Mouse (Mus musculus): ENCODE measurements around the gene Ankrd54. TPM values are rescaled to one million over a fixed set of nuclear protein-coding genes. Genes with fewer than 3 reads are reported as not detected.

Ankrd54 gene
- polyA plus RNA-seq, 2 experiments, result 37.7 to 39.9 TPM

GRCm38 (mm10) chr15:79108421-79109320 lies 46.0 kb upstream of the Ankrd54 start, which contains the start of gene Micall1:
Micall1 (plus strand) TSS chr15:79108898.
- peaks cover 7 to 25% of the 10 kb centered on the region in 2 experiments for H3K4me1 ChIP-seq (replicated peaks; ENCODE audit: control insufficient read depth in 2 of 2, insufficient read depth in 2 of 2, low read length in 1 of 2)
- peak within 1 kb of the TSS; percentile 63 to 67 for H3K4me3 ChIP-seq (ENCODE audit: insufficient read depth in 1 of 2, low read depth in 2 of 2, low read length in 2 of 2)
- H3K36me3 ChIP-seq (replicated peaks; ENCODE audit: control insufficient read depth, insufficient read depth, low read depth), result no peaks in the 10 kb centered on the region
- H3K4me2 ChIP-seq (ENCODE audit: low read depth), result peak within 1 kb of the TSS; percentile 92
- under 1% methylated on average over 68 of the region's 85 CpGs for WGBS (ENCODE audit: insufficient replicate concordance)
- ATAC-seq (ENCODE audit: insufficient read depth), result peak; percentile 75
- peak in 2 of 3 experiments; percentile 34 to 38 for DNase-seq (ENCODE audit: low read depth in 3 of 3, low spot score in 3 of 3)
- TF ChIP-seq CTCF (IDR thresholded peaks at IDR 0.05; ENCODE audit: low read depth), result no peak
- TF ChIP-seq EP300 (IDR thresholded peaks at IDR 0.05; ENCODE audit: low read depth), result no peak
- H3K27me3 ChIP-seq (ENCODE audit: control insufficient read depth, insufficient read depth, low read length), result peaks cover 2% of the 10 kb centered on the region; the same call in 1 of the 2 replicates
- H3K27ac ChIP-seq, result no peak within 1 kb of the TSS
- H3K9me3 ChIP-seq (ENCODE audit: control insufficient read depth, low read length), result no peaks in the 10 kb centered on the region
- H3K9ac ChIP-seq (replicated peaks), result peak within 1 kb of the TSS; percentile 64

GRCm38 (mm10) chr15:79107966-79108365 lies 45.3 kb upstream of the Ankrd54 start:
- WGBS (ENCODE audit: insufficient replicate concordance), result 45% methylated on average over 7 of the region's 7 CpGs
- peaks cover 2% of the 10 kb centered on the region; the same call in 1 of the 2 replicates for H3K27me3 ChIP-seq (ENCODE audit: control insufficient read depth, insufficient read depth, low read length)
- peaks cover 7 to 25% of the 10 kb centered on the region in 2 experiments for H3K4me1 ChIP-seq (replicated peaks; ENCODE audit: control insufficient read depth in 2 of 2, insufficient read depth in 2 of 2, low read length in 1 of 2)
- H3K4me3 ChIP-seq (ENCODE audit: insufficient read depth in 1 of 2, low read depth in 2 of 2, low read length in 2 of 2), result peak overlapping the region in 1 of 2 experiments; percentile 63; a peak in 1 of 4 replicates
- peak overlapping the region; percentile 92; the same call in 1 of the 2 replicates for H3K4me2 ChIP-seq (ENCODE audit: low read depth)
- no peaks in the 10 kb centered on the region for H3K36me3 ChIP-seq (replicated peaks; ENCODE audit: control insufficient read depth, insufficient read depth, low read depth)
- no peak for ATAC-seq (ENCODE audit: insufficient read depth)
- no peaks in the 10 kb centered on the region for H3K9me3 ChIP-seq (ENCODE audit: control insufficient read depth, low read length)
- H3K27ac ChIP-seq, result no peak overlapping the region
- TF ChIP-seq EP300 (IDR thresholded peaks at IDR 0.05; ENCODE audit: low read depth) (no peak), CTCF (IDR thresholded peaks at IDR 0.05; ENCODE audit: low read depth) (no peak)
- no peak overlapping the region for H3K9ac ChIP-seq (replicated peaks)
- no peak for DNase-seq (ENCODE audit: low read depth in 3 of 3, low spot score in 3 of 3)

GRCm38 (mm10) chr15:79105804-79106203 lies 43.1 kb upstream of the Ankrd54 start:
- ATAC-seq (ENCODE audit: insufficient read depth) (peak; percentile 72), DNase-seq (ENCODE audit: low read depth in 3 of 3, low spot score in 3 of 3) (peak; percentile 52 to 64 (median 54))
- Histone ChIP-seq H3K9ac (replicated peaks) (no peak overlapping the region), H3K4me1 (replicated peaks; ENCODE audit: control insufficient read depth in 2 of 2, insufficient read depth in 2 of 2, low read length in 1 of 2) (peaks cover 7 to 25% of the 10 kb centered on the region in 2 experiments), H3K27ac (no peak overlapping the region), H3K27me3 (ENCODE audit: control insufficient read depth, insufficient read depth, low read length) (peaks cover 2% of the 10 kb centered on the region; the same call in 1 of the 2 replicates), H3K4me3 (ENCODE audit: insufficient read depth in 1 of 2, low read depth in 2 of 2, low read length in 2 of 2) (no peak overlapping the region), H3K36me3 (replicated peaks; ENCODE audit: control insufficient read depth, insufficient read depth, low read depth) (no peaks in the 10 kb centered on the region), H3K9me3 (ENCODE audit: control insufficient read depth, low read length) (no peaks in the 10 kb centered on the region), H3K4me2 (ENCODE audit: low read depth) (no peak overlapping the region)
- no peak for TF ChIP-seq CTCF (IDR thresholded peaks at IDR 0.05; ENCODE audit: low read depth)
- TF ChIP-seq EP300 (IDR thresholded peaks at IDR 0.05; ENCODE audit: low read depth), result peak; percentile 44; the same call in 1 of the 2 replicates
- WGBS (ENCODE audit: insufficient replicate concordance), result 8% methylated on average over 2 of the region's 2 CpGs

GRCm38 (mm10) chr15:79103264-79103663 lies 40.6 kb upstream of the Ankrd54 start:
- H3K27ac ChIP-seq, result no peak overlapping the region
- H3K4me1 ChIP-seq (replicated peaks; ENCODE audit: control insufficient read depth in 2 of 2, insufficient read depth in 2 of 2, low read length in 1 of 2), result peaks cover 7 to 20% of the 10 kb centered on the region in 2 experiments
- H3K4me2 ChIP-seq (ENCODE audit: low read depth), result no peak overlapping the region
- ATAC-seq (ENCODE audit: insufficient read depth), result no peak
- H3K4me3 ChIP-seq (ENCODE audit: insufficient read depth in 1 of 2, low read depth in 2 of 2, low read length in 2 of 2), result no peak overlapping the region
- no peaks in the 10 kb centered on the region for H3K27me3 ChIP-seq (ENCODE audit: control insufficient read depth, insufficient read depth, low read length)
- no peak for DNase-seq (ENCODE audit: low read depth in 3 of 3, low spot score in 3 of 3)
- H3K9me3 ChIP-seq (ENCODE audit: control insufficient read depth, low read length), result no peaks in the 10 kb centered on the region
- H3K36me3 ChIP-seq (replicated peaks; ENCODE audit: control insufficient read depth, insufficient read depth, low read depth), result no peaks in the 10 kb centered on the region
- WGBS (ENCODE audit: insufficient replicate concordance), result 65% methylated on average over 10 of the region's 10 CpGs
- H3K9ac ChIP-seq (replicated peaks), result no peak overlapping the region
- no peak for TF ChIP-seq EP300 (IDR thresholded peaks at IDR 0.05; ENCODE audit: low read depth)
- TF ChIP-seq CTCF (IDR thresholded peaks at IDR 0.05; ENCODE audit: low read depth), result no peak

- no peak overlapping the region for H3K4me2 ChIP-seq (ENCODE audit: low read depth)
- no peak overlapping the region for H3K9ac ChIP-seq (replicated peaks)
- no peaks in the 10 kb centered on the region for H3K36me3 ChIP-seq (replicated peaks; ENCODE audit: control insufficient read depth, insufficient read depth, low read depth)
- H3K27ac ChIP-seq, result no peak overlapping the region
- TF ChIP-seq CTCF (IDR thresholded peaks at IDR 0.05; ENCODE audit: low read depth) (no peak), EP300 (IDR thresholded peaks at IDR 0.05; ENCODE audit: low read depth) (no peak)
- H3K27me3 ChIP-seq (ENCODE audit: control insufficient read depth, insufficient read depth, low read length), result no peaks in the 10 kb centered on the region
- H3K9me3 ChIP-seq (ENCODE audit: control insufficient read depth, low read length), result no peaks in the 10 kb centered on the region
- no peak overlapping the region for H3K4me3 ChIP-seq (ENCODE audit: insufficient read depth in 1 of 2, low read depth in 2 of 2, low read length in 2 of 2)
- no peak for ATAC-seq (ENCODE audit: insufficient read depth)
- no peak for DNase-seq (ENCODE audit: low read depth in 3 of 3, low spot score in 3 of 3)
- H3K4me1 ChIP-seq (replicated peaks; ENCODE audit: control insufficient read depth in 2 of 2, insufficient read depth in 2 of 2, low read length in 1 of 2), result peaks cover 11 to 26% of the 10 kb centered on the region in 2 experiments
Observed at GRCm38 (mm10) chr15:79101531-79101930, 38.8 kb upstream of the Ankrd54 start.
